Mouse (Mus musculus) megakaryocyte-erythroid progenitor cell, adult 5 weeks (primary cell): ENCODE measurements around the gene Emc8. TPM values are rescaled to one million over a fixed set of nuclear protein-coding genes. Genes with fewer than 3 reads are reported as not detected.

Experiments
- polyA plus RNA-seq: library from polyadenylated mRNA; stranded (reverse); fragments of >175 nt; gene quantifications from 2 replicates; pipeline ENCODE4 v1.2.3, GENCODE M21; 2012

Gene Emc8
- 77.6 and 89.8 TPM in 2 replicates for polyA plus RNA-seq

DNA sequence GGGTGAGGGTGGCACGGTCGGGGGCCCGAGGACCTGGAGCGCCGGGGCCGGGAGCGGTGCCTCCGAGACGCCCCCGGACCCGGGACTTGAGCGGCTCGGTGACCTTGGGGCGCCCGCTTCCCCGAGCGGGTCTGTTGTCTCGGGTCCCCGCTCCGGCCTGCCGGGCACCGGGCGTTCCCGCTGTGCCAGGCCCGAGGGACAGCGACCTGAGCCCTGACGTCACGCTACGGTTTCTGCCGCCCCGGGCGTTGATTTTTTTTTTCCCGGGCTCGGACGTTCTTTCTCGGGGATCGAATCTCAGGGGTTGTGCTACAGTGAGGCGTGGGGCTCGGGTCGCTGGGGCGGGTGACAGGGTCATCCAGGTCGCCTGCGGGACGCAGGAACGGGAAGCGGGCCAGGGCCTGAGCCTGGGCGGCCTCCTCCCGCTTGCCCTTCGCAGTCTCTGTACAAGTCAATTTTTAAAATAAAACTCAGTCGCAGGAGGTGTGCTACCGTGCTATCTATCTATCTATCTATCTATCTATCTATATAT is at the start of gene Emc8:
TSS of gene Emc8 (minus strand) at position 200 of the 532 bp plus-strand sequence.

DNA sequence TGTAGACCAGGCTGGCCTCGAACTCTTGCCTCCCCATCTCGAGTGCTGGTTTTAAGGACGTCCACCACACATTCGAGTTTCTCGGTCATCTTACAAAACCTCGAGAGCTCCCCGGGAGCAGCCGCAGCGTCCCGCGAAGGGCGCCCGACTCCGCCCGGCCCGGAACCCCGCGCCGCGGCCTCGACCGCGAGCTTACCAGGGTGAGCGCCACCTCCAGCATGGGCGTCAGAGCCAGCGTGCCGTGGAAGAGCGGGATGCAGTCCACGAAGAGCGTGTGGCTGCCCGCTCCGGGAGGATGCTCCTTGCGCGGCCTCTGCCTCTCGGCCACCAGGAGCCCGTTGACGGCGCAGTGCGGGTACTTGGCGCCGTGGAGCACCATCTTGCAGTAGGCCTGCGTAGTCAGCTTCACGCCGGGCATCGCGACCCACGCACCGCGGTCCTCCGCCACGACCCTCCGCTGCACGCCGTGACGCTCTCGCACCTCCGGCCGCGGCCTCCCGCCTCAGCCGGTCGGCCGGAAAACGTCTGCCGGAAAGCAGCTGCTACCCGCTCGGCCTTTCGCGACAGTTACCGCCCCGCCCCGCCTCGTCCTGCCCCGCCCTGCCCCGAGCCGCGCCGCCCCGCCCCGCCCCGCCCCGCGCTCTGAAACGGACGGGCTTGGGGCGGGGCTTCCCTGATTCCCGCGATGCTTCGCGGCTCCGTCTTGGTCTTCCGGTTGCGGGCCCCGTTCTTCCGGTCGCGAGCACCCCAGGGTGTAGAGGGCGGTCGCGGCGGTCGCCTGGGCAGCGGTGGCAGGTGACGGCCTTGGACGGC is 606 bp downstream of the Emc8 start, which contains the start of the genes Gm27021 and Cox4i1:
TSS of gene Gm27021 (minus strand) at position 519 of the 813 bp plus-strand sequence.
TSS of gene Cox4i1 (plus strand) at position 662 of the 813 bp plus-strand sequence.

DNA sequence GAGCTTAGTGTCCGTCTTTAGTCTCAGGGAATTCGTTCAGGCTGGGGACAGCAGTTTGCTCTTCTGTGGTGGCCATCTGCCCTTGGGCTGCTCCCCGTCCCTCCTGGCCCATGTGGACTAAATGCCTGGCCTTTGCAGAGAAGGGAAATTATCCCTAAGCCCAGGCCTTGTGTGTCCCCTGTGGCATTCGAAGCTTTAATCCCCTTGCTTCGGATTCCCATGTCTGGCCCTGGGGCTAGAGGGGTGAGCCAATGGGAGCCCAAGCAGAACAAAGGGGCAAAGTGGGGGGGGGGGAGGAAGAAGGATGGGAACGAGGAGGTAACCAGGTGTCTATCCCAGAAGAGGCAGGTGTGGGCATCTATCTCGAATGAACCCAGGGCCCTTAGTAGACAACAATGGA is 20.8 kb downstream of the Emc8 start, which contains the start of gene 1190005I06Rik:
TSS of gene 1190005I06Rik (minus strand) at position 101 of the 400 bp plus-strand sequence.

Other genes starting within 250 kb of the Emc8 start
- gene Gins2, start 79.3 kb downstream of the Emc8 start, polyA plus RNA-seq = 60.6 and 64.5 TPM in 2 replicates
- 0.63 and 1.3 TPM in 2 replicates for gene 1190005I06Rik, start 20.9 kb downstream of the Emc8 start, polyA plus RNA-seq
- gene Gm27021, start 494 bp downstream of the Emc8 start, polyA plus RNA-seq = 0.73 and 1.3 TPM in 2 replicates
- gene Cox4i1, start 351 bp downstream of the Emc8 start, polyA plus RNA-seq = 223 and 244 TPM in 2 replicates
- gene Irf8, start 67.8 kb upstream of the Emc8 start, polyA plus RNA-seq = 281 and 497 TPM in 2 replicates